Mouse (Mus musculus): ENCODE data around the gene Taf13. TPM values are rescaled to one million over a fixed set of nuclear protein-coding genes. Genes with fewer than 3 reads are reported as not detected.
"Not testable (repeated sequence)": the region's sequence is repeated elsewhere in the genome, so short reads cannot be mapped to it uniquely, and the experiment has no call there.

The Taf13 gene
- polyA plus RNA-seq, 1 experiment, result 42.1 TPM

GRCm38 (mm10) chr3:108542299-108542698, 29.2 kb upstream of the Taf13 start:
- no peak overlapping the region for H3K27ac ChIP-seq (ENCODE audit: insufficient read depth, low read length)
- TF ChIP-seq CTCF (IDR thresholded peaks at IDR 0.05; ENCODE audit: extremely low read depth, insufficient read depth, low read length) (no peak), POLR2A (IDR thresholded peaks at IDR 0.05; ENCODE audit: extremely low read depth, insufficient read depth, low read length) (no peak)
- H3K4me1 ChIP-seq (ENCODE audit: control insufficient read depth, insufficient read depth, low read length), result no peaks in the 10 kb centered on the region
- H3K4me3 ChIP-seq (ENCODE audit: insufficient read depth, low read length), result no peak overlapping the region

DNA sequence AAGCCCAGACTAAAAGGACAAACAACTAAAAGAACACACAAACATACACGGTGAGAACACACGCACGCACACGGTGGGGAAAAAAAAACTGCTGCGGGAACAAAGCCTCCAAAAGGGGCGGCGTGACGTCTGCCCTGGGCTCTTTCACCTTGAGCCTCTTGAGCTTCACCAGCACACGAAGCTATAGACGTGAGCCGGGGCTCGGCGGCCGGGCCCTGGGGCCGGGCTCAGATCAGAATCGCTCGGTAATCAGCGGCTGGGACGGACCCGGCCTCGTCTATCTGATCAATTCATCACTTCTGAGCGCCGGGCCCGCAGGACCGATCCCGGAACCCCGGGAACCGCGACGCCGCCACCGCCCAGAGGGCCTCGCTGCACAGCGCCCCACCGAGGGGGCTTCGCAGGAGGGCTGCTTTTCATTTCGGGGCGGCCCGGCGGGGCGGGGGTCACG, 17.4 kb upstream of the Taf13 start:
- H3K4me3 ChIP-seq (ENCODE audit: insufficient read depth, low read length), result peak overlapping the region; percentile 52
- peak overlapping the region; percentile 8; the same call in 1 of the 2 replicates for H3K27ac ChIP-seq (ENCODE audit: insufficient read depth, low read length)
- TF ChIP-seq POLR2A (IDR thresholded peaks at IDR 0.05; ENCODE audit: extremely low read depth, insufficient read depth, low read length) (0 out of 2 replicates have a peak, but pooled peaks have one; percentile 4), CTCF (IDR thresholded peaks at IDR 0.05; ENCODE audit: extremely low read depth, insufficient read depth, low read length) (no peak)
- H3K4me1 ChIP-seq (ENCODE audit: control insufficient read depth, insufficient read depth, low read length), result no peaks in the 10 kb centered on the region; the same call in 1 of the 2 replicates

- Histone ChIP-seq H3K27ac (ENCODE audit: insufficient read depth, low read length) (0 out of 2 replicates have a peak overlapping the region, but pooled peaks have one; percentile 8), H3K4me1 (ENCODE audit: control insufficient read depth, insufficient read depth, low read length) (no peaks in the 10 kb centered on the region; the same call in 1 of the 2 replicates), H3K4me3 (ENCODE audit: insufficient read depth, low read length) (peak overlapping the region; percentile 52)
- TF ChIP-seq POLR2A (IDR thresholded peaks at IDR 0.05; ENCODE audit: extremely low read depth, insufficient read depth, low read length) (peak; percentile 100), CTCF (IDR thresholded peaks at IDR 0.05; ENCODE audit: extremely low read depth, insufficient read depth, low read length) (peak; percentile 82)
Measured at GRCm38 (mm10) chr3:108554587-108555312, 16.7 kb upstream of the Taf13 start.

- Histone ChIP-seq H3K4me3 (ENCODE audit: insufficient read depth, low read length) (no peak overlapping the region), H3K27ac (ENCODE audit: insufficient read depth, low read length) (no peak overlapping the region)
Measured at GRCm38 (mm10) chr3:108557888-108558287, 13.6 kb upstream of the Taf13 start.

GRCm38 (mm10) chr3:108562133-108562730, 9.3 kb upstream of the Taf13 start, which contains the start of gene Tmem167b:
TSS of gene Tmem167b (minus strand) at chr3:108562466.
- TF ChIP-seq CTCF (IDR thresholded peaks at IDR 0.05; ENCODE audit: extremely low read depth, insufficient read depth, low read length) (no peak), POLR2A (IDR thresholded peaks at IDR 0.05; ENCODE audit: extremely low read depth, insufficient read depth, low read length) (peak; percentile 53; the same call in 1 of the 2 replicates)

More at GRCm38 (mm10) chr3:108557888-108558287, 13.6 kb upstream of the Taf13 start:
- peaks cover 3% of the 10 kb centered on the region; the same call in 1 of the 2 replicates for H3K4me1 ChIP-seq (ENCODE audit: control insufficient read depth, insufficient read depth, low read length)
- TF ChIP-seq POLR2A (IDR thresholded peaks at IDR 0.05; ENCODE audit: extremely low read depth, insufficient read depth, low read length) (no peak), CTCF (IDR thresholded peaks at IDR 0.05; ENCODE audit: extremely low read depth, insufficient read depth, low read length) (no peak)

GRCm38 (mm10) chr3:108562777-108563271, 8.7 kb upstream of the Taf13 start:
- H3K4me3 ChIP-seq (ENCODE audit: insufficient read depth, low read length), result peak overlapping the region; percentile 45
- H3K27ac ChIP-seq (ENCODE audit: insufficient read depth, low read length), result peak overlapping the region; percentile 49
- TF ChIP-seq POLR2A (IDR thresholded peaks at IDR 0.05; ENCODE audit: extremely low read depth, insufficient read depth, low read length), result no peak
- TF ChIP-seq CTCF (IDR thresholded peaks at IDR 0.05; ENCODE audit: extremely low read depth, insufficient read depth, low read length), result no peak
- H3K4me1 ChIP-seq (ENCODE audit: control insufficient read depth, insufficient read depth, low read length), result 0 out of 2 replicates have a peak, but pooled peaks cover 3% of the 10 kb centered on the region

More at GRCm38 (mm10) chr3:108562133-108562730, 9.3 kb upstream of the Taf13 start, which contains the start of gene Tmem167b:
- H3K27ac ChIP-seq (ENCODE audit: insufficient read depth, low read length), result peak within 1 kb of the TSS; percentile 49
- 0 out of 2 replicates have a peak, but pooled peaks cover 3% of the 10 kb centered on the region for H3K4me1 ChIP-seq (ENCODE audit: control insufficient read depth, insufficient read depth, low read length)
- H3K4me3 ChIP-seq (ENCODE audit: insufficient read depth, low read length), result peak within 1 kb of the TSS; percentile 45

DNA sequence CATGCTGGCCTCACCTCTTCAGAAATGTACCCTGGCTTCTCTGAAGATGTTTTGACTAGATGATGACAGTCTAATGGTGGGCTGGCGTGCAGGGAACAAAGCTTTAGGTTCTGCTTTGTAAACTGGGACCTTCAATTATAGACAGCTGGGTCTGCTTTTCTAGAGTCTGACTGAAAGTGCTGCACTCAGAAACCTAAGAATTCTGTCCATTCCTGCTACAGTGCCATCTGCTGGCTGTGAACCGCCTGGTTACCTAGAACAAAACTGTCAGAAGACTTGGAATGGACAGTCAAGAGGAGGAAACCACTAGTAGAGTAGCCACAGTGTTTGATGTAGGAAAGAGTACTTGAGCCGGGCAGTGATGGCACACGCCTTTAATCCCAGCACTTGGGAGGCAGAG, 8.2 kb upstream of the Taf13 start:
- Histone ChIP-seq H3K4me1 (ENCODE audit: control insufficient read depth, insufficient read depth, low read length) (0 out of 2 replicates have a peak, but pooled peaks cover 3% of the 10 kb centered on the region), H3K4me3 (ENCODE audit: insufficient read depth, low read length) (peak overlapping the region; percentile 45; the same call in 1 of the 2 replicates), H3K27ac (ENCODE audit: insufficient read depth, low read length) (peak overlapping the region; percentile 49)
- no peak for TF ChIP-seq POLR2A (IDR thresholded peaks at IDR 0.05; ENCODE audit: extremely low read depth, insufficient read depth, low read length)
- peak; percentile 71 for TF ChIP-seq CTCF (IDR thresholded peaks at IDR 0.05; ENCODE audit: extremely low read depth, insufficient read depth, low read length)

GRCm38 (mm10) chr3:108567990-108568877, 3.3 kb upstream of the Taf13 start:
- H3K4me1 ChIP-seq (ENCODE audit: control insufficient read depth, insufficient read depth, low read length), result 0 out of 2 replicates have a peak, but pooled peaks cover 1% of the 10 kb centered on the region
- H3K4me3 ChIP-seq (ENCODE audit: insufficient read depth, low read length), result no peak overlapping the region
- TF ChIP-seq CTCF (IDR thresholded peaks at IDR 0.05; ENCODE audit: extremely low read depth, insufficient read depth, low read length) (no peak), POLR2A (IDR thresholded peaks at IDR 0.05; ENCODE audit: extremely low read depth, insufficient read depth, low read length) (no peak)
- peak overlapping the region; percentile 48 for H3K27ac ChIP-seq (ENCODE audit: insufficient read depth, low read length)

DNA sequence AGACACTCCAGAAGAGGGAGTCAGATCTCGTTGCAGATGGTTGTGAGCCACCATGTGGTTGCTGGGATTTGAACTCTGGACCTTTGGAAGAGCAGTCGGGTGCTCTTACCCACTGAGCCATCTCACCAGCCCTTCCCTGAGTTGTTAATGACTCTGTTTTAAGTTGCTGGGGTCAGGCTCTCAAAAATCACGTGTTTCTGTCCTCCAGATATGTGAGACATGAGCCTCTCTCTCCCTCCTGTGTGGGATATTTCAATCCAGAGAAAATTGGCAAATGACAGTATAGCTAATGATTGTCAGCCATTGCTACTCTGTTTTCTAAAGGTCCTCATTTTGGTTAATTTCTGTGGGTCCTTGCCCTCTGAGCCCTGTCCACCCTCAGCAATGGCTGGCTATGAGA, 1.9 kb upstream of the Taf13 start:
- not testable (repeated sequence) for H3K27ac ChIP-seq (ENCODE audit: insufficient read depth, low read length); H3K4me3 ChIP-seq (ENCODE audit: insufficient read depth, low read length); H3K4me1 ChIP-seq (ENCODE audit: control insufficient read depth, insufficient read depth, low read length)
